Mouse (Mus musculus) embryonic facial prominence, embryonic 11.5 days (tissue): ENCODE measurements around the gene Grhl3. TPM values are rescaled to one million over a fixed set of nuclear protein-coding genes. Genes with fewer than 3 reads are reported as not detected.

Source experiments
- ATAC-seq: fragments of 200-750 bp; cut with Nextera tagmentation; replicated peaks from 2 replicates; pipeline ENCODE4 v1.8.0; 2017; ENCODE audit warnings: low read depth; ENCODE audit not compliant: insufficient number of reproducible peaks, low FRiP score, low TSS enrichment
- DNase-seq: peaks from one replicate; pipeline ENCODE4 v3.0.0-alpha.2; 2015; ENCODE audit warnings: low spot score
- H3K27ac ChIP-seq: fragments of 300-500 bp; sonication (generic); replicated peaks from 2 replicates; pipeline ENCODE4 v1.5.1; 2014; ENCODE audit warnings: mild to moderate bottlenecking, low read depth, low read length, control low read depth
- H3K27me3 ChIP-seq: fragments of 300-500 bp; sonication (generic); 2 replicates; pipeline ENCODE4 v1.6.1; 2014; ENCODE audit warnings: mild to moderate bottlenecking, low read length, moderate library complexity, mixed read lengths; ENCODE audit not compliant: control insufficient read depth, insufficient read depth
- H3K36me3 ChIP-seq: fragments of 300-500 bp; sonication (generic); replicated peaks from 2 replicates; pipeline ENCODE4 v1.6.1; 2014; ENCODE audit warnings: low read depth, mild to moderate bottlenecking, low read length, moderate library complexity, mixed read lengths; ENCODE audit not compliant: control insufficient read depth, insufficient read depth
- H3K4me1 ChIP-seq: fragments of 300-500 bp; sonication (generic); 2 replicates; pipeline ENCODE4 v1.6.1; 2014; ENCODE audit warnings: low read length, mixed read lengths; ENCODE audit not compliant: control insufficient read depth, insufficient read depth
- H3K4me2 ChIP-seq: fragments of 300-500 bp; sonication (generic); 2 replicates; pipeline ENCODE4 v1.6.1; 2014; ENCODE audit warnings: low read depth, mild to moderate bottlenecking, control low read depth, low read length, moderate library complexity
- H3K4me3 ChIP-seq: fragments of 300-500 bp; sonication (generic); 2 replicates; pipeline ENCODE4 v1.5.1; 2014; ENCODE audit warnings: low read depth, low read length, control low read depth
- H3K9ac ChIP-seq: fragments of 300-500 bp; sonication (generic); replicated peaks from 2 replicates; pipeline ENCODE4 v1.6.1; 2014; ENCODE audit warnings: mild to moderate bottlenecking, control low read depth, low read length
- H3K9me3 ChIP-seq: fragments of 300-500 bp; sonication (generic); replicated peaks from 2 replicates; pipeline ENCODE4 v1.6.1; 2016; ENCODE audit warnings: mild to moderate bottlenecking, low read length, inconsistent platforms, mixed read lengths; ENCODE audit not compliant: control insufficient read depth
- WGBS: fragments of 180-500 bp; shearing (Covaris S2); extraction: QIAGEN DNeasy Blood & Tissue Kit; methylation state at CpG from one replicate; pipeline ENCODE4 v1.1.7; 2014; 5-methylcytosine and 5-hydroxymethylcytosine counted together
- polyA plus RNA-seq: library from polyadenylated mRNA; unstranded; fragments of >200 nt; fragmentation: Nextera tagmentation; extraction: Ambion mirVana; gene quantifications from 2 replicates; pipeline ENCODE4 v1.2.1, GENCODE M21; 2014

Grhl3 gene
- polyA plus RNA-seq, 1 experiment from 2014 or later: 10.1 TPM

DNA sequence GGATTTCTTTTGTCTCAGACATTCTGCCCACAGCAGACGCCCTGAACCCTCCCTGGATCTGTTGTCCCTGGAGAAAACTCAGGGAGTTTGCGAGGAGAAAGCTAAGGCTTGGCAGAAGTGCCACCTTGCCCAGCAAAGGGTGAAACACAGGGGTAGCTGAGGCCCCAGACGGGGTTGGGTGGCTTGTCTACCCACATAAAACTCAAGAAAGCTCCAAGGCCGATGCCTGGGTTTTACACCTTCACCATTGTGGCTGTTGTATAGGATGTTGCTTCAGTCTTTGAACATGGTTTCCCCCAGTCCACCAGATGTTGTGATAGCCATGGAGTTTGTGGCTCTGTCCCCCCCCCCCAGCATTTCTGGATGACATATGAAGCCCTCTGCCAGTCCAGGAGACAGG, 11.4 kb upstream of the Grhl3 start:
- no peaks in the 10 kb centered on the region; the same call in 1 of the 2 replicates for H3K27me3 ChIP-seq

DNA sequence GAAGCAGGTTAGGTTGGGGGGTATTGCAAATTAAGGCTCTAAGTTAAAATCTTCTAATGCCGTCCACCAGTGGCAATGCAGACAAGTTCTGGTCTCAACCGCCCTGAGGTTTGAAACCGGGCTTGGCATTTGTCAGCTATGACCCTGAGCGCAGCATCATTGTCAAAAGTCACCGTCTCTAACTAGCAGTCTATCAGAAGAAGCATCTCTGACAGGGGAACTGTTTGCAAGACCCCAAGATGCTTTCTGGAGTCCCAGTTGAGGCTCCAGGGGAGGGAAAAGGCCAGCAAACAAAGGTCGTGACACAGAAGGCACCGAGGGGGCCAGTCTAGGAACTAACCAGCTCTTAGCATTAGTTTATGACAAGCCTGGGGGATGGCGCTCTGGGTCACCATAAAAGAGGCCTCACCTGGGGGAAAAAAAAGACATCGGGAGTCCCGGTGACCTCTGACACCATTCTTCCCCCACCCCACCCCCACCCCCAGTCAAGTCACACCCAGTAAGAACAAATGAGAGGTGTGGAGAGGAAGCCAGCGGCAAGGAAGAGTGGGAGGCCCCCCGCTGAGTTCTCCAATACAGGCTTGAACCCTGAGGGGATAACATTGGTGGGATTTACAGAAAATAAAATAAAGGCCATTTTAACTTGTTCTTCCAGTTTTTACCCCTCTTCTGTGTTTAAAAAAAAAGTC, 7.9 kb upstream of the Grhl3 start:
- no peaks in the 10 kb centered on the region; the same call in 1 of the 2 replicates for H3K27me3 ChIP-seq
- WGBS: 24% methylated on average over 12 of the region's 12 CpGs
- no peak overlapping the region for H3K4me2 ChIP-seq
- no peaks in the 10 kb centered on the region for H3K36me3 ChIP-seq
- H3K27ac ChIP-seq: no peak overlapping the region
- ATAC-seq (no peak), DNase-seq (no peak)
- no peaks in the 10 kb centered on the region for H3K4me1 ChIP-seq
- no peaks in the 10 kb centered on the region for H3K9me3 ChIP-seq
- no peak overlapping the region for H3K4me3 ChIP-seq
- no peak overlapping the region for H3K9ac ChIP-seq

More for the DNA sequence above, 11.4 kb upstream of the Grhl3 start:
- no peaks in the 10 kb centered on the region for H3K9me3 ChIP-seq
- WGBS: 48% methylated on average over 4 of the region's 4 CpGs
- no peaks in the 10 kb centered on the region for H3K36me3 ChIP-seq
- H3K9ac ChIP-seq: no peak overlapping the region
- ATAC-seq (no peak), DNase-seq (no peak)
- H3K4me3 ChIP-seq: no peak overlapping the region
- no peaks in the 10 kb centered on the region for H3K4me1 ChIP-seq
- H3K4me2 ChIP-seq: no peak overlapping the region
- no peak overlapping the region for H3K27ac ChIP-seq

DNA sequence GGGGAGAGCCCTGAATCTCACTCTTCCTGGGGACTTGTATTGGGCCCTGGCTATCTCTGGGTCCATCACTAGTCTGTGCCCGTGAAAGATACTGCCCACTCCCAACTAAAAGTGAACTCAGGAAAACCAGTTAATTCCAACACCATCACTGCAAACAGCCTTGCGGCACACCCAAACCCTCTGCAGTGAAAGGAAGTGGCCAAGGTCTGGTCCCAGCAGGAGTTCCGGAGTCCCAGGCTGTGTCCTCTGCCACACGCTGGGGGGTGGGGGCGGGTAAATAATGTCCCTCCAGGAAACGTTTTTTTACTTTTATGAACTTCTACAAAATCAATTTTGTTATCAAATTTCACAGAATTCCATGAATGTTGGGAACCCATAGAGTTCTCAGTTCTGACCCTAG, 6.3 kb upstream of the Grhl3 start:
- H3K27ac ChIP-seq: no peak overlapping the region
- no peaks in the 10 kb centered on the region for H3K4me1 ChIP-seq
- no peaks in the 10 kb centered on the region for H3K36me3 ChIP-seq
- ATAC-seq (no peak), DNase-seq (no peak)
- no peak overlapping the region for H3K9ac ChIP-seq
- H3K27me3 ChIP-seq: no peaks in the 10 kb centered on the region; the same call in 1 of the 2 replicates
- WGBS: 54% methylated on average over 6 of the region's 6 CpGs
- no peak overlapping the region for H3K4me3 ChIP-seq
- H3K4me2 ChIP-seq: no peak overlapping the region
- H3K9me3 ChIP-seq: no peaks in the 10 kb centered on the region

DNA sequence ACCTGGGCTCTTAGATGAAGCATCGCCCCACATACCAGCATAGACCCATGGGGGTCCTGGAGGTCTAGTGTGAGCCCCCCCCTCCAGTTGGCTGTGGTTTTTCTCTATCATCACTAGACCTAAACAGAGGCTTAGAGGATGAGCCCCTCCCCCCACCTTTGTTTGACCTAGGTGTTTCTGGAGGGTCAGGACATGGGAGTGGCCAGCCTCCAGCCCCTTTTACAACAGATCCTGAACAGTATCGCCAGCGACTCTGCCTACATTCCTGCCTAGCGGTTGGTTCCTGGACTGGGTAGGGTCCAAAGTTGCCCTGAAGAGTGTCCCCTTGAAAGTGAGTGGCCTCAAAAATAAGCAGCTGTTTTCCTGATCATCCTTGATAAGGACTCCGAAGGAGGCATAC, 5.1 kb upstream of the Grhl3 start:
- DNase-seq: no peak
- ATAC-seq: no peak
- no peak overlapping the region for H3K9ac ChIP-seq
- 80% methylated on average over 5 of the region's 5 CpGs for WGBS
- H3K4me1 ChIP-seq: no peaks in the 10 kb centered on the region
- H3K36me3 ChIP-seq: no peaks in the 10 kb centered on the region
- H3K27me3 ChIP-seq: peaks cover 10% of the 10 kb centered on the region
- no peak overlapping the region for H3K4me3 ChIP-seq
- no peak overlapping the region for H3K4me2 ChIP-seq
- no peaks in the 10 kb centered on the region for H3K9me3 ChIP-seq
- H3K27ac ChIP-seq: no peak overlapping the region

DNA sequence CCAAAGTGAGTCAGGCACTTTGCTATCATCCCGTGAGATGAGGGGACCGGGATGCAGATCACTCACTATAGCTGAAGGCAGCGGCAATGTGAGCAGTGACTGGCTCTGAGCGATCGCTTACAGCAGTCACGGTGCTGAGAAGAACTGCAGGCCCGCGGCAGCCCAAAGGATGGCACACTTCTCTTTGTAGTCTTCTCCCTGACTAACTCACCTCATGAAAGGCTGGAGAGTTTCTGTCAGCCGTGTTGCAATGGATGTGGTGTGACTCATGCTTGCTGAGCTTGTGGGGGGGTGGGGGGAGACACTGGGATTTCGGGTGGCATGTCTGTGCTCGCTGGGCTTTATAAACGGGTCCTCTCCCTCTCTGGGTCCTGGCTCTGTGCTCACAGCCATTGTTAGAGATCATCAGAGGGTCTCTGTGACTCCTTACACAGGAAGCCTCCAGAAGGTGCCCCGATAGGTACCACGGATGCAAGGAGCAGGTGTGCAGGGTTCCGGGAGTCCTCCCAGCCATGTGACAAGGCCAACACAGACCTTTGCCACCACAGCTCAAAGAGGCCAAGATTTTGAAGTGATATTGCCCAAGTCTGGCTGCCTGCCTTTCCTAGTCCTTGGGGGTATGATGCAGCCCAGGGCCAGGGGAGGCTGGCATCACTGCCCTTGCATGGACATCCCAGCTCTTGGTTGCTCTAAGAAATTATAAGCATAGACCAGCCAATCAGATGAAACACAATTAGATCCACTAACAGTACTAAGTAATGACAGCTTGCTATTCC, 2.1 kb upstream of the Grhl3 start:
- H3K27me3 ChIP-seq: peaks cover 26% of the 10 kb centered on the region
- 59% methylated on average over 15 of the region's 15 CpGs for WGBS
- no peak for DNase-seq
- H3K4me2 ChIP-seq: no peak overlapping the region
- no peak overlapping the region for H3K4me3 ChIP-seq
- ATAC-seq: no peak
- no peak overlapping the region for H3K9ac ChIP-seq
- H3K9me3 ChIP-seq: no peaks in the 10 kb centered on the region
- no peaks in the 10 kb centered on the region for H3K36me3 ChIP-seq
- H3K27ac ChIP-seq: no peak overlapping the region
- peaks cover 3% of the 10 kb centered on the region for H3K4me1 ChIP-seq

DNA sequence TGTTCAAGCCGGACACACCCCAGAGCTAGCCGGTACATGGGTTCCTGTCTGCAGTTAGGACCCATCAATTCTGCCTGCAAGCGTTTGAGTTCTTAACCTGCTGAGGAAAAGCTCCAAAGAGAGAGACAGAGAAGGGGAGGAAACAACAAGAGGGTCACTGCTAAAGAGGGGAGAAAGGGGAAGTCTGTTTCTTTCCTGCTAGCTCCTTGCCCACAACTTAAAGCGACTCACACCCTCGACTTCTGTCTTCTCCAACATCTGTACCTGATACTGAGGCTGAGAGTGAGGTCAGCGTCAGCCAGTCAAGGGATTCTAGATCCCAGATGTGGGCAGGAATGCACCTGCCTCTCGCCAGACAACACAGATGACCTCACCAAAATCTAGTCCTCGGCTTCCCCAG, 1.2 kb downstream of the Grhl3 start:
- peaks cover 39% of the 10 kb centered on the region for H3K27me3 ChIP-seq
- DNase-seq (no peak), ATAC-seq (no peak)
- H3K4me2 ChIP-seq: no peak overlapping the region
- peaks cover 10% of the 10 kb centered on the region for H3K4me1 ChIP-seq
- 0 out of 2 replicates have a peak overlapping the region, but pooled peaks have one; percentile 18 for H3K9ac ChIP-seq
- H3K9me3 ChIP-seq: no peaks in the 10 kb centered on the region
- H3K36me3 ChIP-seq: no peaks in the 10 kb centered on the region
- WGBS: 24% methylated on average over 8 of the region's 8 CpGs
- H3K27ac ChIP-seq: no peak overlapping the region
- no peak overlapping the region for H3K4me3 ChIP-seq

DNA sequence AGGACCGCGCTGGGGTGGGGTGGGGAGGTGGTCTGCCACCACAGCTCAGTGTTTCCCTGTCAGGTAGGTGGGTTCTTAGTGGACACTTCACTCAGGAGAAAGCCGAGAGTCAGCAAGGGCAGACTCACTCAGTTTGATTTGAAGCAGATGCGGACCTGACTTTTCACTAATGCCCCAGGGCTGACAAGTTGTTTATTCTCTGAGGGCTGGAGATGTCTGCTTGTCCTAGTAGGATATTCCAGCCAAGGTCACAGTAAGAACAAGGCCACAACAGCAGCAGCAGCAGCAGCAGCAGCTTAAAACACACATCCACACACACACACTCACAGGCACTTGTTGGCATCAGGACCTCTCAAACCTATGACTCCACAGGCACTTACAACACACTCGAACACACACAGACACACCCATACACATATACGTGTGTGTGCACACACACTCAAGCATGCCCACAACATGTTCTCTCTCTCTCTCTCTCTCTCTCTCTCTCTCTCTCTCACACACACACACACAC, 2.3 kb downstream of the Grhl3 start:
- ATAC-seq: no peak
- H3K9ac ChIP-seq: no peak overlapping the region
- no peaks in the 10 kb centered on the region for H3K9me3 ChIP-seq

More for the DNA sequence above, 2.3 kb downstream of the Grhl3 start:
- no peak overlapping the region for H3K4me2 ChIP-seq
- no peak for DNase-seq
- WGBS: 34% methylated on average over 6 of the region's 6 CpGs
- no peak overlapping the region for H3K27ac ChIP-seq
- no peaks in the 10 kb centered on the region for H3K36me3 ChIP-seq
- peaks cover 10% of the 10 kb centered on the region for H3K4me1 ChIP-seq
- H3K4me3 ChIP-seq: no peak overlapping the region
- peaks cover 39% of the 10 kb centered on the region for H3K27me3 ChIP-seq
